Mouse (Mus musculus): Measurements from ENCODE around the gene Rin3. TPM values are rescaled to one million over a fixed set of nuclear protein-coding genes. Genes with fewer than 3 reads are reported as not detected.

Rin3 gene
- 3.5 and 6.2 TPM in 2 replicates for polyA plus RNA-seq (2014; fragmentation: Nextera tagmentation; extraction: Ambion mirVana)

DNA sequence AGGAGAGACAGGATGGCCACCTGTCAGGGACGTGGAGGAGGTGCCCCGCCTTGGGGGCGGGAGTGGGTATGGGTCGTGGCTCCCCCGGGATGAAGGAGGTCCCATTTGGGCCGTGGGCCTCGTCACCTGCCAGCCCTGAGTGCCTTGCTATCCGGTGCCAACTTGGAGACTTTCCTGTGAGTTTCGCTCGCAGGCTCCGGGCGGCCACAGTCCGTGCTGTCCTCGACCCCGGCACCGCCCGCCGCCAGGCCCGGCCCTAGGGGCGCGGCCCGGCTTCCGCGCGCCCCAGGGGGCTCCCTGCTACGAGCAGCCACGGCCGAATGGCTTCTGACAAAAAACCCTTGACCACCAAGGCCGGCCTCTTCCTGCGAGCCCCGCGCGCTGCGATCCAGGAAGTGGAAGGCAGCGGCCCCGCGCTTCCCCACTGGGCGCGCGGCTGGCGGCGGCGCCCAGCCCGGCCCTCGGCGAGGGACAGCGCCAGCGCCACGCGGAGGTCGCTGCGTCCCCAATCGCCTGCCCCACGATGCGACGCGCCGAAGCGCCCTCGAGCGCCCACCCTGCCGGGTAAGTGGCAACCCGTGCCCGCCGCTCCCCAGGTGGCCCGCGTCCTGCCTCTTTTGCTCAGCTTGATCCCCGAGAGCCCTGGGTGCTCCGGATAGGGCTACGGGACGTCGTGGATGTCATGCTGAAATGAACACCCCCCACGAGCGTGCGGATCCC is at the start of gene Rin3:
TSS of gene Rin3 (plus strand) at position 286 of the 720 bp plus-strand sequence.
- DNase-seq (ENCODE audit: low spot score), result peak; percentile 61
- Histone ChIP-seq H3K27ac (replicated peaks; ENCODE audit: low read depth, low read length) (no peak within 1 kb of the TSS), H3K9ac (replicated peaks; ENCODE audit: low read length) (peak within 1 kb of the TSS; percentile 71), H3K4me1 (ENCODE audit: control insufficient read depth, insufficient read depth, low read length) (no peaks in the 10 kb centered on the region), H3K4me3 (ENCODE audit: low read depth, low read length) (peak within 1 kb of the TSS; percentile 61), H3K36me3 (replicated peaks; ENCODE audit: control insufficient read depth, insufficient read depth, low read depth, low read length) (no peaks in the 10 kb centered on the region), H3K9me3 (replicated peaks; ENCODE audit: control insufficient read depth, low read length) (no peaks in the 10 kb centered on the region), H3K4me2 (ENCODE audit: low read depth, low read length) (peak within 1 kb of the TSS; percentile 97), H3K27me3 (ENCODE audit: control insufficient read depth, insufficient read depth, low read length) (no peaks in the 10 kb centered on the region; the same call in 1 of the 2 replicates)
- peak; percentile 60 for ATAC-seq (replicated peaks; ENCODE audit: insufficient number of reproducible peaks, low FRiP score, low TSS enrichment, low read depth)
- under 1% methylated on average over 58 of the region's 75 CpGs for WGBS

DNA sequence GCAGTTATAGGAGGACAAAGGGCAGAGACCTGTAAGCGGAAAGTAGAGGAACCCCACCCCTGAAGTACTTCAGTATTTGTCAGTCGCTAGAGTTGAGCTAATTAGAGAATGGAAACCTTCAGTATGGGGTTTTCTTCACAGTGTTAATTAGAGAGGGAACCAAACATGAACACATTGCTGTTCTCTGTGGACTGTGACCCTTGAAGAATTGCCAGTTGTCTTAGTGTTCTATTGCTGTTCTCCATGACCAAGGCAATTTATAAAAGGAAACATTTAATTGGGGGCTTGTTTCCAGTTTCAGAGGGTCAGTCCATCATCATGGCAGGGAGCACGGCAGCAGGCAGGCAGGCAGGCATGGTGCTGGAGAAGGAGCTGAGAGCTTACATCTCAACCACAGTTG is 47.3 kb upstream of the Rin3 start:
- DNase-seq (ENCODE audit: low spot score), result no peak

DNA sequence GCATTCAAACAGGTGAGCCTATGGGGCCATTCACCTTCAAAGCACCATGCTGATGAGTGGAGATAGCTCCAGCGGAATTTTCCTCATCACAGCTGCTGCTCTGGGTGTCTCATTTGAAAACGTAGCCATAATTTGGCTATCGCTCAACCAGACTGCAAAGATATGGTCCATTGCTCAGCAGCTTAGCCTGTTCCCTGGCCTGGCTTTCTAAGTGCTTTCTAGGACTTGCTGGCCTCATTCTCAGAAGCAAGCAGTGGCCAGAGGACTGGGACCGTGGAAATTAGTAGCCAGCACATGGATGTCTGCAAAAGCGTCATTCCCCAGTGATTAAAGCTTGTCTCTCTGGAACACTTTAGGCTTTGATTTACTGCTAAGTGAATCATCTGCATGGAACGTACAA is 46.5 kb upstream of the Rin3 start:
- no peaks in the 10 kb centered on the region for H3K4me1 ChIP-seq (ENCODE audit: control insufficient read depth, insufficient read depth, low read length)
- no peak overlapping the region for H3K27ac ChIP-seq (replicated peaks; ENCODE audit: low read depth, low read length)
- no peak overlapping the region for H3K4me2 ChIP-seq (ENCODE audit: low read depth, low read length)
- no peaks in the 10 kb centered on the region for H3K27me3 ChIP-seq (ENCODE audit: control insufficient read depth, insufficient read depth, low read length)
- WGBS, result 87% methylated on average over 6 of the region's 6 CpGs
- no peak overlapping the region for H3K4me3 ChIP-seq (ENCODE audit: low read depth, low read length)
- no peak for DNase-seq (ENCODE audit: low spot score)
- H3K36me3 ChIP-seq (replicated peaks; ENCODE audit: control insufficient read depth, insufficient read depth, low read depth, low read length), result no peaks in the 10 kb centered on the region
- ATAC-seq (replicated peaks; ENCODE audit: insufficient number of reproducible peaks, low FRiP score, low TSS enrichment, low read depth), result no peak
- no peaks in the 10 kb centered on the region for H3K9me3 ChIP-seq (replicated peaks; ENCODE audit: control insufficient read depth, low read length)
- H3K9ac ChIP-seq (replicated peaks; ENCODE audit: low read length), result no peak overlapping the region

More for the DNA sequence above, 47.3 kb upstream of the Rin3 start:
- Histone ChIP-seq H3K36me3 (replicated peaks; ENCODE audit: control insufficient read depth, insufficient read depth, low read depth, low read length) (no peaks in the 10 kb centered on the region), H3K4me2 (ENCODE audit: low read depth, low read length) (no peak overlapping the region), H3K4me1 (ENCODE audit: control insufficient read depth, insufficient read depth, low read length) (no peaks in the 10 kb centered on the region), H3K27me3 (ENCODE audit: control insufficient read depth, insufficient read depth, low read length) (no peaks in the 10 kb centered on the region), H3K9ac (replicated peaks; ENCODE audit: low read length) (no peak overlapping the region), H3K4me3 (ENCODE audit: low read depth, low read length) (no peak overlapping the region), H3K27ac (replicated peaks; ENCODE audit: low read depth, low read length) (no peak overlapping the region), H3K9me3 (replicated peaks; ENCODE audit: control insufficient read depth, low read length) (no peaks in the 10 kb centered on the region)
- 69% methylated on average over 3 of the region's 3 CpGs for WGBS
- ATAC-seq (replicated peaks; ENCODE audit: insufficient number of reproducible peaks, low FRiP score, low TSS enrichment, low read depth), result no peak

DNA sequence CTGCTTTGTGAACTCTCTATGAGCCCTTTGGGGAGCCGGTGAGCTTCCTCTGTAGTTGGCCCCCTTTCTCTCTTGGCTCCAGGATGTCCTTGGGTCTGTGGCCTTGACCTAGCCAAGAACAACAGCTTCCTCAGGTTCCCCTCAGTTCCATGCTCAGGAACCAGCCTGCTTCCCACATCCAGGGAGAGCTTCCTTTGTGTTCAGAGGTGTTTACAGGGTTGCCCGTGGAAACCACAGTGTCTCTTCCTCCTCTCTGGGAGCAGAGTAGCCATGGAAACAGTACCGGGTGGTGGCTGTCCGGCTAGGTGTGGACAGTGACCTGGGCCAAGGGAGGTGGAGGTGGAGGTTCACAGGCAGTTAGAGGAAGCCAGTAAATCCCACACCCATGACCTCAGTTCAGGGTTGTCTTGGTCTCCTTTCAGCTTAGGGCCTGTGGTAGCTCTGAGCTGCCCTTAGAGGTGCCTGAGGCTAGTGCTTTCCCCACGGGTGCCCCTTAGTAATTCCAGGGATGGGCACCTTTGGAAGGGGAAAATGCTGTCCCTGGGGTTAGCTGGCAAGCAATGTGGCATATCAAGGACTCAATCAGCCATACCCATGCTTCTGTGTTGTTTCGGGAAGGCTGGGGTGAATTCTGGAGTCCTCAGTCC is 40.6 kb upstream of the Rin3 start:
- no peak overlapping the region for H3K27ac ChIP-seq (replicated peaks; ENCODE audit: low read depth, low read length)
- 64% methylated on average over 6 of the region's 6 CpGs for WGBS
- DNase-seq (ENCODE audit: low spot score), result no peak

DNA sequence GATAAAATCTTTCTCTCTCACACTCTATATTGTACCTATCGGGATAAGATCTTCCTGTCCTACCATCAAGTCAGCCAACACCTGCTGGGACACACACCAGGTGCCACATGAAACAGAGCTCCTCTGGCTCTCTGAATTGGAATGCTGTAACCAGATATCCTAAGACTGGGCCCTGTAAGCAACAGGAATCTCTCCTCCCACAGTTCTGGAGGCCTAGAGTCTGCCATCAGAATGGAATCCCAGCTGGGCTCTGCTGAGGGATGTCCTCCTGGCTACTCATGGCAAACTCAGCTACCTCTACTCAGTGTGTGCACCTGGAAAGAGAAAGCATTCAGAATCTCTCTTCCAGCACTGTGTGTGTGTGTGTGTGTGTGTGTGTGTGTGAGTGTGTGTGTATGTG is 38.9 kb upstream of the Rin3 start:
- Histone ChIP-seq H3K27me3 (ENCODE audit: control insufficient read depth, insufficient read depth, low read length) (no peaks in the 10 kb centered on the region), H3K27ac (replicated peaks; ENCODE audit: low read depth, low read length) (no peak overlapping the region), H3K4me3 (ENCODE audit: low read depth, low read length) (no peak overlapping the region), H3K9ac (replicated peaks; ENCODE audit: low read length) (no peak overlapping the region), H3K9me3 (replicated peaks; ENCODE audit: control insufficient read depth, low read length) (no peaks in the 10 kb centered on the region), H3K36me3 (replicated peaks; ENCODE audit: control insufficient read depth, insufficient read depth, low read depth, low read length) (no peaks in the 10 kb centered on the region), H3K4me2 (ENCODE audit: low read depth, low read length) (no peak overlapping the region), H3K4me1 (ENCODE audit: control insufficient read depth, insufficient read depth, low read length) (no peaks in the 10 kb centered on the region)
- 38% methylated on average over 1 of the region's 1 CpGs for WGBS
- DNase-seq (ENCODE audit: low spot score) (peak; percentile 46), ATAC-seq (replicated peaks; ENCODE audit: insufficient number of reproducible peaks, low FRiP score, low TSS enrichment, low read depth) (0 out of 2 replicates have a peak, but pooled peaks have one; percentile 35)

More for the DNA sequence above, 40.6 kb upstream of the Rin3 start:
- no peak for ATAC-seq (replicated peaks; ENCODE audit: insufficient number of reproducible peaks, low FRiP score, low TSS enrichment, low read depth)
- no peaks in the 10 kb centered on the region for H3K27me3 ChIP-seq (ENCODE audit: control insufficient read depth, insufficient read depth, low read length)
- no peaks in the 10 kb centered on the region for H3K4me1 ChIP-seq (ENCODE audit: control insufficient read depth, insufficient read depth, low read length)
- H3K9ac ChIP-seq (replicated peaks; ENCODE audit: low read length), result no peak overlapping the region
- H3K4me2 ChIP-seq (ENCODE audit: low read depth, low read length), result no peak overlapping the region
- no peaks in the 10 kb centered on the region for H3K36me3 ChIP-seq (replicated peaks; ENCODE audit: control insufficient read depth, insufficient read depth, low read depth, low read length)
- no peak overlapping the region for H3K4me3 ChIP-seq (ENCODE audit: low read depth, low read length)
- no peaks in the 10 kb centered on the region for H3K9me3 ChIP-seq (replicated peaks; ENCODE audit: control insufficient read depth, low read length)

DNA sequence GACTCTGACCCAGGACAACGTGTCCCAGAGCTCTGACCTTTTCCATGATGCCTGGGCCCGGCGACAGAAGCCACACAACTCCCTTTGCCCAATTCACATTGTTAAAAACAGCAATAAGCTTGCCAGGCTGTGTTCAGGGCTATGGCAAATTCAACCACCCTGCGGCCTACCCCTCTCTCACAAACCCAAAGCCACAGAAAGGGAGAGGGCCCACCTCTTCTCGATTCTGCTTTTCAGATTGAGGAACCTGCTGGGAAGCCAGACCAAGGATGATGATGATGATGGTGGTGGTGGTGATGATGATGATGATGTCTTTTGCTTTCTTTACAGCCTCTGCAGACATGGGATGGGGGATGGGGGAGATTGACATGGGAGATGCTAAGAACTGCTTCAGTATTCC is 36.6 kb upstream of the Rin3 start:
- WGBS, result 88% methylated on average over 5 of the region's 5 CpGs
- H3K9me3 ChIP-seq (replicated peaks; ENCODE audit: control insufficient read depth, low read length), result no peaks in the 10 kb centered on the region

DNA sequence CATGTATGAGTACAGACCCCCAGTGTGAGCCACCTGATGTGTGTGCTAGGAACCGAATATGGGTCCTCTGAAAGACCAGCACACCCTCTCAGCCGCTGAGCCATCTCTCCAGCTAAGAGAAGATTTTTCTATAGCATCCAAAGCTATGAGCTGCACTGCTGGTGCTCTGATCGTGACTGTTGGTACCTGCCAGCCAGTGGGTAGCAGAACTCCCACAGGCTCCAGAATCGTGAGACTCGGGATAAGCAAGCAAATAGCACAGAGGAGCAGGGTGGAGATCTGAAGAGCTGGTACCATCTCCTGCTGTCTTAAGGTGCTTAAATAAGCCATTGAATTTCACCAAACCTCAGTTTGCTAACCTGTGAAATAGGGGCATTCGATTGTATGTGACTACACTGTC is 34.7 kb upstream of the Rin3 start:
- H3K4me2 ChIP-seq (ENCODE audit: low read depth, low read length), result no peak overlapping the region
- H3K4me3 ChIP-seq (ENCODE audit: low read depth, low read length), result no peak overlapping the region
- DNase-seq (ENCODE audit: low spot score) (no peak), ATAC-seq (replicated peaks; ENCODE audit: insufficient number of reproducible peaks, low FRiP score, low TSS enrichment, low read depth) (no peak)
- 88% methylated on average over 6 of the region's 6 CpGs for WGBS
- no peaks in the 10 kb centered on the region for H3K4me1 ChIP-seq (ENCODE audit: control insufficient read depth, insufficient read depth, low read length)
- H3K27ac ChIP-seq (replicated peaks; ENCODE audit: low read depth, low read length), result no peak overlapping the region
- H3K9ac ChIP-seq (replicated peaks; ENCODE audit: low read length), result no peak overlapping the region
- H3K27me3 ChIP-seq (ENCODE audit: control insufficient read depth, insufficient read depth, low read length), result no peaks in the 10 kb centered on the region; the same call in 1 of the 2 replicates
- H3K9me3 ChIP-seq (replicated peaks; ENCODE audit: control insufficient read depth, low read length), result no peaks in the 10 kb centered on the region
- no peaks in the 10 kb centered on the region for H3K36me3 ChIP-seq (replicated peaks; ENCODE audit: control insufficient read depth, insufficient read depth, low read depth, low read length)

More for the DNA sequence above, 36.6 kb upstream of the Rin3 start:
- no peak overlapping the region for H3K4me2 ChIP-seq (ENCODE audit: low read depth, low read length)
- no peaks in the 10 kb centered on the region for H3K4me1 ChIP-seq (ENCODE audit: control insufficient read depth, insufficient read depth, low read length)
- H3K36me3 ChIP-seq (replicated peaks; ENCODE audit: control insufficient read depth, insufficient read depth, low read depth, low read length), result no peaks in the 10 kb centered on the region
- no peak overlapping the region for H3K4me3 ChIP-seq (ENCODE audit: low read depth, low read length)
- DNase-seq (ENCODE audit: low spot score), result no peak
- H3K27me3 ChIP-seq (ENCODE audit: control insufficient read depth, insufficient read depth, low read length), result no peaks in the 10 kb centered on the region; the same call in 1 of the 2 replicates
- ATAC-seq (replicated peaks; ENCODE audit: insufficient number of reproducible peaks, low FRiP score, low TSS enrichment, low read depth), result no peak
- H3K9ac ChIP-seq (replicated peaks; ENCODE audit: low read length), result no peak overlapping the region
- no peak overlapping the region for H3K27ac ChIP-seq (replicated peaks; ENCODE audit: low read depth, low read length)

DNA sequence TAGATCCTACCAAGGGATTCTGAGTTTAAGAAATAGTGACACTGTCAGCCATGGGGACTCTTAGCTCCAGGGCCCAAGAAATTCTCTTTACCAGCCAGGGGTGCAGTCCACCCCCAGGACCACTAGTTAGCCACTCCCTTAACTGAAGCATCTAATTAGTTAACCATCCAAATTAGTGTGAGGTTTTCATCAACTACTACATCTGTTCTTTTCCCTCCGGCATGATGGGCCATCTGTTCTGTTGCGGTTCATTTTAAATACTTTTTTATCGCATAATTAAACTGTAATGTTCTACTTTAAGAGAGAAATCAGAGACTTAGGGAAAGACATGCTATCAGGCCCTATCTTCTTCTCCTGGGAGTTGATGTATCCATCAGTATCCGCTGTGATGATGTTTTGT is 32.5 kb upstream of the Rin3 start:
- H3K9me3 ChIP-seq (replicated peaks; ENCODE audit: control insufficient read depth, low read length), result no peaks in the 10 kb centered on the region
- no peak for ATAC-seq (replicated peaks; ENCODE audit: insufficient number of reproducible peaks, low FRiP score, low TSS enrichment, low read depth)
- H3K27me3 ChIP-seq (ENCODE audit: control insufficient read depth, insufficient read depth, low read length), result no peaks in the 10 kb centered on the region; the same call in 1 of the 2 replicates
- H3K4me2 ChIP-seq (ENCODE audit: low read depth, low read length), result no peak overlapping the region
- H3K4me3 ChIP-seq (ENCODE audit: low read depth, low read length), result no peak overlapping the region
- 92% methylated on average over 4 of the region's 4 CpGs for WGBS
- H3K27ac ChIP-seq (replicated peaks; ENCODE audit: low read depth, low read length), result no peak overlapping the region
- H3K36me3 ChIP-seq (replicated peaks; ENCODE audit: control insufficient read depth, insufficient read depth, low read depth, low read length), result no peaks in the 10 kb centered on the region
- DNase-seq (ENCODE audit: low spot score), result no peak
- no peaks in the 10 kb centered on the region for H3K4me1 ChIP-seq (ENCODE audit: control insufficient read depth, insufficient read depth, low read length)
- H3K9ac ChIP-seq (replicated peaks; ENCODE audit: low read length), result no peak overlapping the region
